Mouse (Mus musculus) lung, postnatal 0 days (tissue): ENCODE results near the gene Dhx34. TPM values are rescaled to one million over a fixed set of nuclear protein-coding genes. Genes with fewer than 3 reads are reported as not detected.

Source experiments
- ATAC-seq: fragments of 200-750 bp; cut with Nextera tagmentation; 2 replicates; pipeline ENCODE4 v1.8.0; 2017; ENCODE audit warnings: moderate library complexity
- DNase-seq: peaks from one replicate; pipeline ENCODE4 v3.0.0-alpha.2; 2016; ENCODE audit warnings: low spot score
- H3K27ac ChIP-seq: fragments of 300-500 bp; sonication (generic); 2 replicates; pipeline ENCODE4 v1.5.1; 2014; ENCODE audit warnings: antibody characterized with exemption, mild to moderate bottlenecking, low read length, mixed read lengths
- H3K27me3 ChIP-seq: fragments of 300-500 bp; sonication (generic); replicated peaks from 2 replicates; pipeline ENCODE4 v1.6.1; 2014; ENCODE audit warnings: low read length, mixed read lengths; ENCODE audit not compliant: insufficient read depth
- H3K36me3 ChIP-seq: fragments of 300-500 bp; sonication (generic); 2 replicates; pipeline ENCODE4 v1.6.1; 2014; ENCODE audit warnings: low read length, mixed read lengths; ENCODE audit not compliant: insufficient read depth
- H3K4me1 ChIP-seq: fragments of 300-500 bp; sonication (generic); 2 replicates; pipeline ENCODE4 v1.6.1; 2014; ENCODE audit warnings: antibody characterized with exemption, low read depth, low read length, mixed read lengths; ENCODE audit not compliant: insufficient read depth
- H3K4me2 ChIP-seq: fragments of 300-500 bp; sonication (generic); replicated peaks from 2 replicates; pipeline ENCODE4 v1.6.1; 2014; ENCODE audit warnings: low read depth, mild to moderate bottlenecking, low read length, moderate library complexity, mixed read lengths
- H3K4me3 ChIP-seq: fragments of 300-500 bp; sonication (generic); 2 replicates; pipeline ENCODE4 v1.5.1; 2014; ENCODE audit warnings: low read depth, low read length
- H3K9ac ChIP-seq: fragments of 300-500 bp; sonication (generic); replicated peaks from 2 replicates; pipeline ENCODE4 v1.6.1; 2014; ENCODE audit warnings: low read depth, mild to moderate bottlenecking
- H3K9me3 ChIP-seq: fragments of 300-500 bp; sonication (generic); 2 replicates; pipeline ENCODE4 v1.6.1; 2016; ENCODE audit warnings: low read length, mixed read lengths
- CTCF ChIP-seq: IDR thresholded peaks from 2 replicates; pipeline ENCODE4 v1.5.1; 2016; ENCODE audit warnings: antibody characterized with exemption, mild to moderate bottlenecking
- EP300 ChIP-seq: IDR thresholded peaks from 2 replicates; pipeline ENCODE4 v1.6.1; 2016; ENCODE audit warnings: antibody characterized with exemption, mild to moderate bottlenecking, control low read depth
- WGBS: fragments of 180-500 bp; shearing (Covaris S2); extraction: QIAGEN DNeasy Blood & Tissue Kit; methylation state at CpG from one replicate; pipeline ENCODE4 v1.1.7; 2014; 5-methylcytosine and 5-hydroxymethylcytosine counted together
- polyA plus RNA-seq: library from polyadenylated mRNA; unstranded; fragments of >200 nt; fragmentation: Nextera tagmentation; extraction: Ambion mirVana; gene quantifications from 2 replicates; pipeline ENCODE4 v1.2.1, GENCODE M21; 2015

Gene Dhx34
- polyA plus RNA-seq, 1 experiment from 2014 or later: 7.8 TPM

- Histone ChIP-seq H3K9me3 (no peaks in the 10 kb centered on the region), H3K27me3 (no peaks in the 10 kb centered on the region), H3K36me3 (peaks cover 8% of the 10 kb centered on the region; the same call in 1 of the 2 replicates), H3K27ac (no peak overlapping the region), H3K9ac (no peak overlapping the region), H3K4me1 (no peaks in the 10 kb centered on the region), H3K4me2 (no peak overlapping the region), H3K4me3 (no peak overlapping the region)
- TF ChIP-seq EP300: no peak
- no peak for TF ChIP-seq CTCF
- WGBS: 73% methylated on average over 7 of the region's 7 CpGs
- no peak for DNase-seq
- ATAC-seq: no peak
Measured at GRCm38 (mm10) chr7:16207076-16207475, 14.8 kb downstream of the Dhx34 start.

- 81% methylated on average over 8 of the region's 9 CpGs for WGBS
- H3K36me3 ChIP-seq: peaks cover 12% of the 10 kb centered on the region; the same call in 1 of the 2 replicates
- DNase-seq (no peak), ATAC-seq (no peak)
- no peak overlapping the region for H3K4me3 ChIP-seq
- no peaks in the 10 kb centered on the region for H3K27me3 ChIP-seq
- TF ChIP-seq CTCF (no peak), EP300 (no peak)
- H3K9ac ChIP-seq: no peak overlapping the region
- no peaks in the 10 kb centered on the region for H3K9me3 ChIP-seq
- no peak overlapping the region for H3K27ac ChIP-seq
- no peaks in the 10 kb centered on the region for H3K4me1 ChIP-seq
- H3K4me2 ChIP-seq: no peak overlapping the region
Measured at GRCm38 (mm10) chr7:16204791-16205190, 17.0 kb downstream of the Dhx34 start.

DNA sequence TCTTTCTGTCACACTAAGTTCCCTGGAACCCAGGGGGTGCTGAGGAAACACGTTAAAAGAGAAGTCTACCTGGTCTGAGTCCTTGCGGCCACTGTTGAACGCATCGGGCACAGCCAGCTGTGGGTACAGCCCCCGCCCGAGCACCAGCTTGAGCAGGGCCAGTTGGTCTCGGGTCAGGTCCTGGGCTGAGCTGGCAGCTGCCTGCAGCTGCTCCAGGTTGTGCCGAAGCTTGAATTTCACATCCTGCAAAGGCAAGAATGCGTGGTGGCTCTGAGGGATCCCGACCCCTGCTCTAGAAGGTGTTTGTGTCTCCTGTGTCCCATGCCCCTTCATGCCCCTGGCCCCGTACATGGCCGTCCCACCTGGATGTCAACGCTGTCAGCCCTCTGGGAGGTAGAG, 18.3 kb downstream of the Dhx34 start:
- TF ChIP-seq CTCF (no peak), EP300 (no peak)
- Histone ChIP-seq H3K9ac (no peak overlapping the region), H3K27me3 (no peaks in the 10 kb centered on the region), H3K36me3 (peaks cover 18% of the 10 kb centered on the region; the same call in 1 of the 2 replicates), H3K9me3 (no peaks in the 10 kb centered on the region), H3K4me1 (no peaks in the 10 kb centered on the region), H3K4me3 (no peak overlapping the region), H3K4me2 (no peak overlapping the region), H3K27ac (no peak overlapping the region)
- DNase-seq (no peak), ATAC-seq (no peak)
- WGBS: 86% methylated on average over 13 of the region's 13 CpGs

- no peaks in the 10 kb centered on the region for H3K9me3 ChIP-seq
- H3K27ac ChIP-seq: no peak overlapping the region
- H3K4me2 ChIP-seq: no peak overlapping the region
- peaks cover 23% of the 10 kb centered on the region; the same call in 1 of the 2 replicates for H3K36me3 ChIP-seq
- 80% methylated on average over 15 of the region's 15 CpGs for WGBS
- no peaks in the 10 kb centered on the region for H3K4me1 ChIP-seq
- no peak for ATAC-seq
- DNase-seq: no peak
- no peaks in the 10 kb centered on the region for H3K27me3 ChIP-seq
- TF ChIP-seq CTCF: no peak
- no peak for TF ChIP-seq EP300
- no peak overlapping the region for H3K9ac ChIP-seq
- no peak overlapping the region for H3K4me3 ChIP-seq
Measured at GRCm38 (mm10) chr7:16202756-16203504, 18.9 kb downstream of the Dhx34 start.

GRCm38 (mm10) chr7:16201136-16201535, 20.7 kb downstream of the Dhx34 start:
- Histone ChIP-seq H3K27me3 (no peaks in the 10 kb centered on the region), H3K9ac (no peak overlapping the region), H3K4me3 (no peak overlapping the region), H3K27ac (no peak overlapping the region), H3K36me3 (peaks cover 32% of the 10 kb centered on the region; the same call in 1 of the 2 replicates), H3K4me1 (no peaks in the 10 kb centered on the region), H3K4me2 (no peak overlapping the region), H3K9me3 (no peaks in the 10 kb centered on the region)
- no peak for ATAC-seq
- no peak for TF ChIP-seq CTCF
- TF ChIP-seq EP300: no peak
- DNase-seq: no peak
- WGBS: 71% methylated on average over 6 of the region's 6 CpGs

DNA sequence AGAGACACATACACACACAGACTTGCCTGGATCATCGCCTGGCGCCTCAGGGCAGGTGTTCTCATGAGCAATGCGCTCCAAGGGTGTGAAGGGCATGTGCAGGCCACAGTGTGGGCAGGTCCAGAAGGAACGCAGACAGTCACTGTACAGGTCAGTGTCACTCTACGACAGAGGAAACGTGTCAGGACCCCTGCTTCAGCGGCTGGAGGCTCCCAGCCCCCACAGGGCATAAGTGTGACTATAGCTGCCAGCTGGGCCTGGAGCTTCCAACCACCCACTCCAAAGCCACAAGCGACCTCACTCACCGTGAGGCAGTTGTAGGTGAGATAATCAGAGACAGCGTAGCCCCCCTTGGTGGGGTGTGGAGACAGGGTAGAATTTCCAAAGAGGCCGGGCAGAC, 23.3 kb downstream of the Dhx34 start:
- no peak overlapping the region for H3K4me2 ChIP-seq
- WGBS: 81% methylated on average over 11 of the region's 11 CpGs
- H3K9ac ChIP-seq: no peak overlapping the region
- no peaks in the 10 kb centered on the region for H3K4me1 ChIP-seq
- DNase-seq (no peak), ATAC-seq (no peak)
- no peak overlapping the region for H3K4me3 ChIP-seq
- TF ChIP-seq CTCF: no peak
- TF ChIP-seq EP300: no peak
- H3K27me3 ChIP-seq: no peaks in the 10 kb centered on the region
- peaks cover 29% of the 10 kb centered on the region; the same call in 1 of the 2 replicates for H3K36me3 ChIP-seq
- no peak overlapping the region for H3K27ac ChIP-seq
- H3K9me3 ChIP-seq: no peaks in the 10 kb centered on the region
